Mouse (Mus musculus) MEL (cell line): ENCODE data around the gene Dagla. TPM values are rescaled to one million over a fixed set of nuclear protein-coding genes. Genes with fewer than 3 reads are reported as not detected.

Experiments
- DNase-seq: peaks from one replicate; pipeline ENCODE4 v3.0.0; 2011; ENCODE audit warnings: low read depth, low spot score
- H3K27ac ChIP-seq: 2 replicates; pipeline ENCODE4 v1.5.1; 2012; ENCODE audit warnings: low read depth, mild to moderate bottlenecking, control low read depth, low read length, moderate library complexity; ENCODE audit not compliant: control insufficient read depth
- H3K27me3 ChIP-seq, 2 experiments: fragments of 150-350 bp in 1 of 2; sonication (generic) in 1 of 2; 2 replicates each; pipeline ENCODE4 v1.6.1; 2012; ENCODE audit warnings: low read length in 2 of 2, mild to moderate bottlenecking in 2 of 2, improper control_type of control experiment in 1 of 2, moderate library complexity in 1 of 2; ENCODE audit not compliant: insufficient read depth in 2 of 2, control insufficient read depth in 1 of 2
- H3K36me3 ChIP-seq, 2 experiments: 2 replicates each; pipeline ENCODE4 v1.6.1; 2012 to 2014; ENCODE audit warnings: low read length in 2 of 2, improper control_type of control experiment in 1 of 2, inconsistent platforms in 1 of 2, mild to moderate bottlenecking in 1 of 2; ENCODE audit not compliant: insufficient read depth in 2 of 2, control insufficient read depth in 1 of 2
- H3K4me1 ChIP-seq, 2 experiments: fragments of 150-350 bp in 1 of 2; sonication (generic) in 1 of 2; 2 replicates each; pipeline ENCODE4 v1.6.1; 2012; ENCODE audit warnings: low read length in 2 of 2, improper control_type of control experiment in 1 of 2, mild to moderate bottlenecking in 1 of 2; ENCODE audit not compliant: insufficient read depth in 2 of 2, control insufficient read depth in 1 of 2
- H3K4me3 ChIP-seq, 2 experiments: fragments of 150-350 bp in 1 of 2; sonication (generic) in 1 of 2; 2 replicates each; pipeline ENCODE4 v1.5.1; 2012; ENCODE audit warnings: low read depth in 2 of 2, low read length in 2 of 2, mild to moderate bottlenecking in 2 of 2, moderate library complexity in 2 of 2, control low read depth in 1 of 2, improper control_type of control experiment in 1 of 2; ENCODE audit not compliant: control insufficient read depth in 1 of 2, insufficient read depth in 1 of 2
- H3K79me2 ChIP-seq: 2 replicates; pipeline ENCODE4 v1.6.1; 2012; ENCODE audit warnings: mild to moderate bottlenecking, low read length, moderate library complexity; ENCODE audit not compliant: control insufficient read depth, poor library complexity, insufficient read depth
- H3K9ac ChIP-seq: 2 replicates; pipeline ENCODE4 v1.6.1; 2012; ENCODE audit warnings: low read depth, mild to moderate bottlenecking, control low read depth, low read length, moderate library complexity; ENCODE audit not compliant: control insufficient read depth, poor library complexity, severe bottlenecking
- H3K9me3 ChIP-seq: fragments of 150-350 bp; sonication (generic); replicated peaks from 2 replicates; pipeline ENCODE4 v1.6.1; 2012; ENCODE audit warnings: mild to moderate bottlenecking, low read length, improper control_type of control experiment, moderate library complexity; ENCODE audit not compliant: insufficient read depth
- BHLHE40 ChIP-seq: IDR thresholded peaks from 2 replicates; pipeline ENCODE4 v1.6.1; 2012; ENCODE audit warnings: low read depth, mild to moderate bottlenecking, inconsistent platforms, low read length, improper control_type of control experiment, borderline replicate concordance
- CHD1 ChIP-seq: IDR thresholded peaks from 2 replicates; pipeline ENCODE4 v1.6.1; 2012; ENCODE audit warnings: low read depth, mild to moderate bottlenecking, inconsistent platforms, low read length, improper control_type of control experiment
- CHD2 ChIP-seq: IDR thresholded peaks from 2 replicates; pipeline ENCODE4 v1.6.1; 2011; ENCODE audit warnings: low read length, improper control_type of control experiment
- CTCF ChIP-seq, 3 experiments: IDR thresholded peaks in 2 of 3; conservative IDR thresholded peaks in 1 of 3; 2 replicates each; pipeline ENCODE4 v1.5.1; 2011 to 2012; ENCODE audit warnings: low read length in 3 of 3, low read depth in 2 of 3, mild to moderate bottlenecking in 2 of 3, improper control_type of control experiment in 1 of 3, inconsistent platforms in 1 of 3, mixed read lengths in 1 of 3, moderate library complexity in 1 of 3; ENCODE audit not compliant: control insufficient read depth in 1 of 3, insufficient read depth in 1 of 3, poor library complexity in 1 of 3, severe bottlenecking in 1 of 3
- EP300 ChIP-seq, 2 experiments: IDR thresholded peaks; 2 replicates each; pipeline ENCODE4 v1.6.1; 2011; ENCODE audit warnings: improper control_type of control experiment in 2 of 2, low read length in 2 of 2, low read depth in 1 of 2, mild to moderate bottlenecking in 1 of 2
- ETS1 ChIP-seq: IDR thresholded peaks from 2 replicates; pipeline ENCODE4 v1.6.1; 2012; ENCODE audit warnings: low read depth, mild to moderate bottlenecking, inconsistent platforms, low read length, improper control_type of control experiment, moderate library complexity
- GABPA ChIP-seq: IDR thresholded peaks from 2 replicates; pipeline ENCODE4 v1.6.1; 2012; ENCODE audit warnings: low read depth, mild to moderate bottlenecking, inconsistent platforms, low read length, improper control_type of control experiment, moderate library complexity
- GATA1 ChIP-seq: IDR thresholded peaks from 2 replicates; pipeline ENCODE4 v1.6.1; 2011; ENCODE audit warnings: low read depth, low read length, improper control_type of control experiment
- HCFC1 ChIP-seq: IDR thresholded peaks from 2 replicates; pipeline ENCODE4 v1.6.1; 2012; ENCODE audit warnings: low read depth, mild to moderate bottlenecking, inconsistent platforms, low read length, improper control_type of control experiment, moderate library complexity
- KAT2A ChIP-seq: conservative IDR thresholded peaks from 2 replicates; pipeline ENCODE4 v1.6.1; 2012; ENCODE audit warnings: low read depth, low read length, improper control_type of control experiment, inconsistent platforms
- MAFK ChIP-seq: IDR thresholded peaks from 2 replicates; pipeline ENCODE4 v1.6.1; 2011; ENCODE audit warnings: low read depth, mild to moderate bottlenecking, low read length, improper control_type of control experiment, borderline replicate concordance
- MAX ChIP-seq: IDR thresholded peaks from 2 replicates; pipeline ENCODE4 v1.6.1; 2011; ENCODE audit warnings: low read length, improper control_type of control experiment
- MAZ ChIP-seq: IDR thresholded peaks from 2 replicates; pipeline ENCODE4 v1.6.1; 2012; ENCODE audit warnings: low read depth, mild to moderate bottlenecking, inconsistent platforms, low read length, improper control_type of control experiment
- MXI1 ChIP-seq: IDR thresholded peaks from 2 replicates; pipeline ENCODE4 v1.6.1; 2011; ENCODE audit warnings: mild to moderate bottlenecking, low read depth, low read length, improper control_type of control experiment
- MYC ChIP-seq: IDR thresholded peaks from 2 replicates; pipeline ENCODE4 v1.6.1; 2011; ENCODE audit warnings: low read depth, mild to moderate bottlenecking, low read length, improper control_type of control experiment, moderate library complexity
- NELFE ChIP-seq: IDR thresholded peaks from 2 replicates; pipeline ENCODE4 v1.6.1; 2011; ENCODE audit warnings: low read depth, low read length, improper control_type of control experiment
- POLR2A ChIP-seq, 2 experiments: IDR thresholded peaks; 2 replicates each; pipeline ENCODE4 v1.6.1; 2011 to 2012; ENCODE audit warnings: low read length in 2 of 2, mild to moderate bottlenecking in 2 of 2, control low read depth in 1 of 2, improper control_type of control experiment in 1 of 2, low read depth in 1 of 2, moderate library complexity in 1 of 2; ENCODE audit not compliant: control insufficient read depth in 1 of 2, insufficient read depth in 1 of 2, poor library complexity in 1 of 2
- POLR2AphosphoS5 ChIP-seq: IDR thresholded peaks from 2 replicates; pipeline ENCODE4 v1.6.1; 2012; ENCODE audit warnings: low read depth, borderline replicate concordance, mild to moderate bottlenecking, inconsistent platforms, low read length, moderate library complexity, mixed read lengths
- RAD21 ChIP-seq: IDR thresholded peaks from 2 replicates; pipeline ENCODE4 v1.6.1; 2011; ENCODE audit warnings: mild to moderate bottlenecking, low read depth, low read length, improper control_type of control experiment
- SIN3A ChIP-seq: IDR thresholded peaks from 2 replicates; pipeline ENCODE4 v1.6.1; 2012; ENCODE audit warnings: low read length, improper control_type of control experiment, inconsistent platforms
- SMC3 ChIP-seq: IDR thresholded peaks from 2 replicates; pipeline ENCODE4 v1.6.1; 2011; ENCODE audit warnings: low read depth, low read length, improper control_type of control experiment
- TCF12 ChIP-seq: IDR thresholded peaks from 2 replicates; pipeline ENCODE4 v1.6.1; 2014; ENCODE audit warnings: low read depth, mild to moderate bottlenecking, inconsistent platforms, low read length, improper control_type of control experiment, moderate library complexity
- UBTF ChIP-seq: IDR thresholded peaks from 2 replicates; pipeline ENCODE4 v1.6.1; 2012; ENCODE audit warnings: low read depth, mild to moderate bottlenecking, inconsistent platforms, low read length, improper control_type of control experiment, moderate library complexity, borderline replicate concordance; ENCODE audit not compliant: insufficient read depth
- USF1 ChIP-seq: IDR thresholded peaks from 2 replicates; pipeline ENCODE4 v1.6.1; 2014; ENCODE audit warnings: low read depth, mild to moderate bottlenecking, inconsistent platforms, low read length, improper control_type of control experiment, moderate library complexity
- ZC3H11A ChIP-seq: IDR thresholded peaks from 2 replicates; pipeline ENCODE4 v1.6.1; 2012; ENCODE audit warnings: low read depth, mild to moderate bottlenecking, inconsistent platforms, low read length, improper control_type of control experiment
- ZKSCAN1 ChIP-seq: IDR thresholded peaks from 2 replicates; pipeline ENCODE4 v1.6.1; 2012; ENCODE audit warnings: low read depth, mild to moderate bottlenecking, inconsistent platforms, low read length, improper control_type of control experiment, moderate library complexity
- polyA plus RNA-seq, 2 experiments: library from polyadenylated mRNA; stranded (reverse) in 1 of 2; unstranded in 1 of 2; fragments of >175 nt in 1 of 2; fragments of >200 nt in 1 of 2; gene quantifications; 2 replicates each; pipeline versions ENCODE4 v1.2.1 to v1.2.4; 2012; ENCODE audit warnings: low replicate concordance in 2 of 2, low read depth in 1 of 2; ENCODE audit not compliant: insufficient read length in 2 of 2, insufficient read depth in 1 of 2, missing spikeins in 1 of 2
- total RNA-seq: library from RNA; depleted of rRNA; stranded (reverse); fragments of 300-350 nt; gene quantifications from 2 replicates; pipeline ENCODE4 v1.2.3, GENCODE M21; 2012

Dagla gene
- total and polyA plus RNA-seq, 3 experiments = not detected

DNA sequence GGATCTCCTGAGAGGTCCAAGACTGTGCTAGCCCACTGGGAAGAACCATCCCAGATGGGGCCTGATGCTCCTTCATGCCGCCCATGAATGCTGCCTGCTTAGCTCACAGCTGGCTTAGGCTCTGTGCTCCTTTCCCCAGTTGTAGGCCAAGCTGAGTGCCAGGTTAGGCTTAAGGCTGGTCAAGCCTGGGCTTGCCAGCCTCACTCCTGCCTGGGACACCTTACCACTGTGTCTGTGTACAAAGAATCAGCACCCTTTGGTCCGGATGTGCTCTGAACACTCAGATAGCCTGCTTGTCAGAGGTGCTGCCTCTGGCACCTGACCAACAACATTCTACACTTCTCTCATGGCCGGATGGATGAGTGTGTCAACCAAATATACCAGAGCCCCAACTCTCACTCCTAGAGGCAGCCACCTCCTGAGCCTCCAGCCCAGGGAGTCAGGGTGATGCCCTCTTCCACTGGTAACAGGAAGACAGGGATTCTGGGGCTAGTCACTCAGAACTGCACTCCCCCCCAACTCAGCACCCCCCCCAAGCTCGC lies 15.0 kb downstream of the Dagla start:
- Histone ChIP-seq H3K9ac (no peak overlapping the region), H3K79me2 (no peaks in the 10 kb centered on the region), H3K4me1 (no peaks in the 10 kb centered on the region), H3K9me3 (no peaks in the 10 kb centered on the region), H3K27ac (no peak overlapping the region), H3K27me3 (peaks cover 0 to 3% of the 10 kb centered on the region in 2 experiments; a peak in 3 of 4 replicates), H3K4me3 (no peak overlapping the region), H3K36me3 (no peaks in the 10 kb centered on the region)
- TF ChIP-seq GABPA (no peak), MAZ (no peak), CTCF (IDR thresholded peaks at IDR 0.05 in 2 of 3, conservative IDR thresholded peaks at IDR 0.05 in 1 of 3; ENCODE audit: control insufficient read depth in 1 of 3, insufficient read depth in 1 of 3, low read depth in 2 of 3, low read length in 3 of 3, poor library complexity in 1 of 3, severe bottlenecking in 1 of 3) (no peak), MAX (no peak), POLR2AphosphoS5 (no peak), ZC3H11A (no peak), SIN3A (no peak), BHLHE40 (no peak), KAT2A (no peak), TCF12 (no peak), GATA1 (no peak), CHD1 (no peak), USF1 (no peak), MAFK (no peak), CHD2 (no peak), ETS1 (no peak), HCFC1 (no peak), EP300 (IDR thresholded peaks at IDR 0.05; ENCODE audit: low read depth in 1 of 2, low read length in 2 of 2) (no peak), MXI1 (no peak), SMC3 (no peak)
- DNase-seq = no peak

- H3K79me2 ChIP-seq = no peaks in the 10 kb centered on the region
- no peak for DNase-seq
- H3K36me3 ChIP-seq = no peaks in the 10 kb centered on the region
- H3K9ac ChIP-seq = no peak overlapping the region
- no peaks in the 10 kb centered on the region for H3K4me1 ChIP-seq
- H3K27me3 ChIP-seq = no peaks in the 10 kb centered on the region; a peak in 2 of 4 replicates
- no peak overlapping the region for H3K4me3 ChIP-seq
- H3K9me3 ChIP-seq = no peaks in the 10 kb centered on the region
- TF ChIP-seq ETS1 (no peak), MXI1 (no peak), POLR2AphosphoS5 (no peak), EP300 (IDR thresholded peaks at IDR 0.05; ENCODE audit: low read depth in 1 of 2, low read length in 2 of 2) (no peak), KAT2A (no peak), MYC (no peak), POLR2A (IDR thresholded peaks at IDR 0.05; ENCODE audit: control insufficient read depth in 1 of 2, insufficient read depth in 1 of 2, low read depth in 1 of 2, low read length in 2 of 2, poor library complexity in 1 of 2) (no peak), MAZ (no peak), ZC3H11A (no peak), CTCF (IDR thresholded peaks at IDR 0.05 in 2 of 3, conservative IDR thresholded peaks at IDR 0.05 in 1 of 3; ENCODE audit: control insufficient read depth in 1 of 3, insufficient read depth in 1 of 3, low read depth in 2 of 3, low read length in 3 of 3, poor library complexity in 1 of 3, severe bottlenecking in 1 of 3) (no peak), ZKSCAN1 (no peak), UBTF (no peak), NELFE (no peak), HCFC1 (no peak), RAD21 (no peak)
- TF ChIP-seq, all 39 proteins: peak for 0
- H3K27ac ChIP-seq = no peak overlapping the region
These were observed 16.3 kb downstream of the Dagla start for GRCm38 (mm10) chr19:10288125-10289040.
